Mouse (Mus musculus) heart, postnatal 0 days (tissue): ENCODE data around the gene Foxred2.

Experiments
- CTCF ChIP-seq: IDR thresholded peaks from 2 replicates; pipeline ENCODE4 v1.5.1; 2016; ENCODE audit warnings: antibody characterized with exemption, control low read depth, low read depth
- EP300 ChIP-seq: IDR thresholded peaks from 2 replicates; pipeline ENCODE4 v1.6.1; 2016; ENCODE audit warnings: antibody characterized with exemption, low read depth

DNA sequence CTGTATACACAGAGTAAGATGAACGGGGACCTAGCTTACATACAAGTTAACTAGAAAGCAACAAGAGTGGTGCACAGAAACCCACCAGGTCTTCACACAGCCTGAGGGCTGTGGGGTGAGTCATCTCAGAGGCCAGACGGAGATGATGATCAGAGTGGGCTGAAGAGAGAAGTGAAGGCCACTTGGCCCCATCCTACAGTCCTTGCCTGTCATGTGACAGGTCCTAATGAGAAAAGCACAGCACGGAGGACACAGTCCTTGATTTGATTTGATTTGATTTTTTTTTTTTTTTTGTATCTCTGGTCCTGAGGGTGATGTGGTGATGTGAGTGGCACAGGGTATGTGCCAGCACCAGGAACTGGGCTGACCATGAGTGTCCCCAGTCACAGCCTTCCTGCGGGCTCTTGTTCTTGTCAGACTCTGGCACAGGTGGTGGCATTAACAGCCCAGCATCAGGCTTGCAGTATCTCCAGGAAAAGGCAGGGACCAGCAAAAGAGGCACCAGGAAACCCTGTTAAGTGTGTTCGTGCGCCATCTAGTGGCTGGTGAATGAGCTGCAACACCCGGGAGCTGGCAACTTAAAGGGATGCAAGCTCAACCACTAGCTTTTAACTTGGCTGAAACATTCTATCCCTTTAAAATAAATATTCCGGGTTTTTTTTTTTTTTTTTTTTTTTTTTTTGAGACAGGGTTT, 39.5 kb downstream of the Foxred2 start:
- TF ChIP-seq CTCF (peak; percentile 86), EP300 (no peak)
